Mouse (Mus musculus) urinary bladder, postnatal 36 days (tissue): ENCODE measurements around the gene Gm7544.
"Not testable (repeated sequence)": the region's sequence is repeated elsewhere in the genome, so short reads cannot be mapped to it uniquely, and the experiment has no call there.

Experiments used
- DNase-seq, 2 experiments: peaks; one replicate each; pipeline ENCODE4 v3.0.0; 2022; ENCODE audit warnings: low spot score in 2 of 2, mixed read lengths in 1 of 2

Gene Gm7544

GRCm38 (mm10) chr1:82913434-82913833 is 42.4 kb downstream of the Gm7544 start:
- DNase-seq, result not testable (repeated sequence)

GRCm38 (mm10) chr1:82913025-82913424 is 42.8 kb downstream of the Gm7544 start, which contains the start of gene A030005L19Rik:
Gene A030005L19Rik (plus strand): TSS chr1:82913325.
- peak in 1 of 2 experiments; percentile 5 for DNase-seq

DNA sequence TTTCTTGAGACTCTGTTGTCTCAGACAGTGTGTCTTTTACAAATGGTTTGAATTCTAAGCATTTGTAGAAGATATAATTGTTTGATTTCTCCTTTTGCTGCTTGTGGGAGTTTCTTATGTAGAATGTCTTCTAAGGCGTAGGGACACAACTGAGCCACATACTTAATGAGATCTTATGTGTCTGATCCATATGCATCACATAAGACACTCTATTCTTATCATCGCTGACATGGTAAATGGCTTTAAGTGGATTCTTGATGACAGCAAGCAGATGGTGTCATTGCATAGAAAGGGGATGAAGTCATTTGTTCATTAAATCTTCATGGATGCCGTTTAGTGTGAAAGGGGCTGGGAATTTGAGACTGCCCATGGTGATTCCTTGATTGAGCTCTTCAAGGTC is 49.9 kb downstream of the Gm7544 start:
- DNase-seq, result no peak
